Mouse (Mus musculus): ENCODE results near the gene Best3.
"Not testable (repeated sequence)": the region's sequence is repeated elsewhere in the genome, so short reads cannot be mapped to it uniquely, and the experiment has no call there.

Gene Best3

GRCm38 (mm10) chr10:117033785-117034184, 47.7 kb downstream of the Best3 start:
- DNase-seq, result peak; percentile 70 to 82

- DNase-seq, result no peak
These were observed 54.2 kb downstream of the Best3 start for GRCm38 (mm10) chr10:117040355-117040754.

- DNase-seq, result peak; percentile 17 to 49
These were observed 56.2 kb downstream of the Best3 start for GRCm38 (mm10) chr10:117042295-117042694.

- DNase-seq, result not testable (repeated sequence)
These were observed 57.5 kb downstream of the Best3 start for GRCm38 (mm10) chr10:117043497-117044166.

- no peak for DNase-seq
These were observed 59.3 kb downstream of the Best3 start, which contains the start of gene Lrrc10 for GRCm38 (mm10) chr10:117045175-117046056. Gene Lrrc10, plus strand, starts transcription at chr10:117045341.

- DNase-seq, result no peak
These were observed 63.1 kb downstream of the Best3 start for GRCm38 (mm10) chr10:117049253-117049652.

- no peak for DNase-seq
These were observed 64.0 kb downstream of the Best3 start for GRCm38 (mm10) chr10:117049961-117050597.

- DNase-seq, result no peak
These were observed 69.6 kb downstream of the Best3 start for GRCm38 (mm10) chr10:117055668-117056067.

GRCm38 (mm10) chr10:117062894-117063253, 76.8 kb downstream of the Best3 start:
- DNase-seq, result no peak

GRCm38 (mm10) chr10:117063254-117064021, 77.3 kb downstream of the Best3 start, which contains the start of gene Cct2:
Gene Cct2, minus strand, starts transcription at chr10:117063814.
- peak; percentile 93 to 95 for DNase-seq

- DNase-seq, result no peak
These were observed 78.0 kb downstream of the Best3 start for GRCm38 (mm10) chr10:117064076-117064475.

- no peak for DNase-seq
These were observed 83.0 kb downstream of the Best3 start for GRCm38 (mm10) chr10:117069109-117069508.

- DNase-seq, result no peak
These were observed 86.2 kb downstream of the Best3 start for GRCm38 (mm10) chr10:117072191-117072888.

GRCm38 (mm10) chr10:117073176-117073575, 87.1 kb downstream of the Best3 start:
- DNase-seq, result no peak
